Mouse (Mus musculus) heart, postnatal 0 days (tissue): ENCODE measurements at regions not wholly inside any gene's neighbourhood (a gene's known extent, or its start where the extent isn't known, plus 50 kb on each side); places are given as distances from the start of the nearest gene placed in this dataset.
A peak's percentile ranks its signal among the peaks of the same experiment; 100 is the strongest.

Source experiments
- ATAC-seq: fragments of 200-750 bp; cut with Nextera tagmentation; 2 replicates; pipeline ENCODE4 v1.8.0; 2017; ENCODE audit warnings: low read depth, moderate number of reproducible peaks, moderate library complexity; ENCODE audit not compliant: insufficient read depth
- DNase-seq: peaks from one replicate; pipeline ENCODE4 v3.0.0-alpha.2; 2016; ENCODE audit warnings: low spot score
- H3K27ac ChIP-seq: fragments of 300-500 bp; sonication (generic); 2 replicates; pipeline ENCODE4 v1.5.1; 2014; ENCODE audit warnings: low read depth, mild to moderate bottlenecking
- H3K27me3 ChIP-seq: fragments of 300-500 bp; sonication (generic); 2 replicates; pipeline ENCODE4 v1.6.1; 2014; ENCODE audit warnings: low read length, mixed read lengths; ENCODE audit not compliant: control insufficient read depth, insufficient read depth
- H3K36me3 ChIP-seq: fragments of 300-500 bp; sonication (generic); replicated peaks from 2 replicates; pipeline ENCODE4 v1.6.1; 2014; ENCODE audit warnings: low read length, mixed read lengths; ENCODE audit not compliant: control insufficient read depth, insufficient read depth
- H3K4me1 ChIP-seq: fragments of 300-500 bp; sonication (generic); 2 replicates; pipeline ENCODE4 v1.6.1; 2014; ENCODE audit warnings: antibody characterized with exemption; ENCODE audit not compliant: control insufficient read depth, insufficient read depth
- H3K4me2 ChIP-seq: fragments of 300-500 bp; sonication (generic); 2 replicates; pipeline ENCODE4 v1.6.1; 2014; ENCODE audit warnings: low read depth, mild to moderate bottlenecking, low read length, moderate library complexity
- H3K4me3 ChIP-seq: fragments of 300-500 bp; sonication (generic); 2 replicates; pipeline ENCODE4 v1.5.1; 2014; ENCODE audit warnings: low read depth, low read length
- H3K9ac ChIP-seq: fragments of 300-500 bp; sonication (generic); replicated peaks from 2 replicates; pipeline ENCODE4 v1.6.1; 2014; ENCODE audit warnings: low read depth, low read length, mixed read lengths
- H3K9me3 ChIP-seq: fragments of 300-500 bp; sonication (generic); replicated peaks from 2 replicates; pipeline ENCODE4 v1.6.1; 2016; ENCODE audit warnings: low read length; ENCODE audit not compliant: control insufficient read depth
- CTCF ChIP-seq: IDR thresholded peaks from 2 replicates; pipeline ENCODE4 v1.5.1; 2016; ENCODE audit warnings: antibody characterized with exemption, control low read depth, low read depth
- EP300 ChIP-seq: IDR thresholded peaks from 2 replicates; pipeline ENCODE4 v1.6.1; 2016; ENCODE audit warnings: antibody characterized with exemption, low read depth
- WGBS: fragments of 180-500 bp; shearing (Covaris S2); extraction: QIAGEN DNeasy Blood & Tissue Kit; methylation state at CpG from one replicate; pipeline ENCODE4 v1.1.7; 2014; 5-methylcytosine and 5-hydroxymethylcytosine counted together

GRCm38 (mm10) chr17:88333816-88334215 is 106.7 kb upstream of the Foxn2 start:
- H3K36me3 ChIP-seq = no peaks in the 10 kb centered on the region
- no peak overlapping the region for H3K4me2 ChIP-seq
- no peak overlapping the region for H3K27ac ChIP-seq
- WGBS = 70% methylated on average over 4 of the region's 4 CpGs
- DNase-seq = no peak
- no peaks in the 10 kb centered on the region for H3K27me3 ChIP-seq
- H3K4me3 ChIP-seq = no peak overlapping the region
- TF ChIP-seq EP300 (no peak), CTCF (no peak)
- no peak overlapping the region for H3K9ac ChIP-seq
- peaks cover 11% of the 10 kb centered on the region; the same call in 1 of the 2 replicates for H3K4me1 ChIP-seq
- H3K9me3 ChIP-seq = peaks cover 10% of the 10 kb centered on the region
- ATAC-seq = no peak

- Histone ChIP-seq H3K4me2 (no peak overlapping the region), H3K4me3 (no peak overlapping the region), H3K9me3 (peaks cover 8% of the 10 kb centered on the region), H3K36me3 (no peaks in the 10 kb centered on the region), H3K27ac (no peak overlapping the region), H3K27me3 (no peaks in the 10 kb centered on the region), H3K9ac (no peak overlapping the region), H3K4me1 (no peaks in the 10 kb centered on the region)
- ATAC-seq (no peak), DNase-seq (no peak)
- TF ChIP-seq CTCF = no peak
- TF ChIP-seq EP300 = no peak
- 76% methylated on average over 5 of the region's 5 CpGs for WGBS
Observed at GRCm38 (mm10) chr17:88335271-88335670, 105.2 kb upstream of the Foxn2 start.

- no peak for ATAC-seq
- H3K9me3 ChIP-seq = no peaks in the 10 kb centered on the region
- WGBS = 51% methylated on average over 3 of the region's 3 CpGs
- TF ChIP-seq EP300 = no peak
- no peak for TF ChIP-seq CTCF
- H3K27me3 ChIP-seq = no peaks in the 10 kb centered on the region
- H3K27ac ChIP-seq = no peak overlapping the region
- no peak overlapping the region for H3K9ac ChIP-seq
- H3K4me3 ChIP-seq = no peak overlapping the region
- peak; percentile 29 for DNase-seq
- no peaks in the 10 kb centered on the region for H3K36me3 ChIP-seq
- H3K4me2 ChIP-seq = no peak overlapping the region
- H3K4me1 ChIP-seq = no peaks in the 10 kb centered on the region
Observed at GRCm38 (mm10) chr17:88336140-88336769, 104.3 kb upstream of the Foxn2 start.

GRCm38 (mm10) chr17:88337649-88338404 is 102.7 kb upstream of the Foxn2 start:
- TF ChIP-seq CTCF = no peak
- no peak for TF ChIP-seq EP300
- Histone ChIP-seq H3K9me3 (no peaks in the 10 kb centered on the region), H3K36me3 (no peaks in the 10 kb centered on the region), H3K27me3 (no peaks in the 10 kb centered on the region), H3K4me3 (no peak overlapping the region), H3K9ac (no peak overlapping the region), H3K4me1 (no peaks in the 10 kb centered on the region), H3K27ac (no peak overlapping the region), H3K4me2 (no peak overlapping the region)
- no peak for DNase-seq
- ATAC-seq = no peak
- WGBS = 81% methylated on average over 8 of the region's 8 CpGs

- Histone ChIP-seq H3K9ac (no peak overlapping the region), H3K9me3 (no peaks in the 10 kb centered on the region), H3K27ac (no peak overlapping the region), H3K4me1 (no peaks in the 10 kb centered on the region), H3K36me3 (no peaks in the 10 kb centered on the region), H3K27me3 (no peaks in the 10 kb centered on the region), H3K4me3 (no peak overlapping the region), H3K4me2 (no peak overlapping the region)
- no peak for DNase-seq
- no peak for TF ChIP-seq EP300
- TF ChIP-seq CTCF = no peak
- no peak for ATAC-seq
- 29% methylated on average over 5 of the region's 5 CpGs for WGBS
Observed at GRCm38 (mm10) chr17:88341141-88341540, 99.4 kb upstream of the Foxn2 start.
